Mouse (Mus musculus) gonadal fat pad, adult 2 months (tissue): ENCODE data around the gene Taldo1. TPM values are rescaled to one million over a fixed set of nuclear protein-coding genes. Genes with fewer than 3 reads are reported as not detected.

Source experiments
- DNase-seq: peaks from one replicate; pipeline ENCODE4 v3.0.0-alpha.2; 2012; ENCODE audit warnings: low read depth
- polyA plus RNA-seq: library from polyadenylated mRNA; depleted of rRNA; stranded (reverse); fragments of >200 nt; gene quantifications from 2 replicates; pipeline ENCODE4 v1.2.3, GENCODE M21; 2012; rRNA removed

The Taldo1 gene
- 324 and 438 TPM in 2 replicates for polyA plus RNA-seq

- no peak for DNase-seq
Measured at GRCm38 (mm10) chr7:141391625-141392551, at the start of gene Taldo1. Taldo1 (plus strand) TSS chr7:141392199.

GRCm38 (mm10) chr7:141343230-141343629, 48.8 kb upstream of the Taldo1 start:
- DNase-seq, result no peak

- no peak for DNase-seq
Measured at GRCm38 (mm10) chr7:141343696-141344095, 48.3 kb upstream of the Taldo1 start.

GRCm38 (mm10) chr7:141344787-141345186, 47.2 kb upstream of the Taldo1 start:
- DNase-seq, result no peak

- no peak for DNase-seq
Measured at GRCm38 (mm10) chr7:141351061-141351460, 40.9 kb upstream of the Taldo1 start.

GRCm38 (mm10) chr7:141355051-141355450, 36.9 kb upstream of the Taldo1 start:
- DNase-seq, result no peak

GRCm38 (mm10) chr7:141355626-141356326, 36.2 kb upstream of the Taldo1 start:
- no peak for DNase-seq

GRCm38 (mm10) chr7:141356971-141357370, 35.0 kb upstream of the Taldo1 start:
- DNase-seq, result no peak

- DNase-seq, result no peak
Measured at GRCm38 (mm10) chr7:141361510-141361909, 30.5 kb upstream of the Taldo1 start.

- DNase-seq, result no peak
Measured at GRCm38 (mm10) chr7:141363106-141363751, 28.8 kb upstream of the Taldo1 start.

- no peak for DNase-seq
Measured at GRCm38 (mm10) chr7:141363752-141364125, 28.3 kb upstream of the Taldo1 start.

GRCm38 (mm10) chr7:141364349-141365048, 27.5 kb upstream of the Taldo1 start:
- no peak for DNase-seq

- no peak for DNase-seq
Measured at GRCm38 (mm10) chr7:141365049-141365445, 27.0 kb upstream of the Taldo1 start.

- no peak for DNase-seq
Measured at GRCm38 (mm10) chr7:141367358-141367757, 24.6 kb upstream of the Taldo1 start.

- DNase-seq, result no peak
Measured at GRCm38 (mm10) chr7:141369918-141370317, 22.1 kb upstream of the Taldo1 start.

- DNase-seq, result no peak
Measured at GRCm38 (mm10) chr7:141371942-141372595, 19.9 kb upstream of the Taldo1 start.

- no peak for DNase-seq
Measured at GRCm38 (mm10) chr7:141373611-141374010, 18.4 kb upstream of the Taldo1 start.

- DNase-seq, result no peak
Measured at GRCm38 (mm10) chr7:141374399-141374798, 17.6 kb upstream of the Taldo1 start.

- DNase-seq, result no peak
Measured at GRCm38 (mm10) chr7:141379584-141379983, 12.4 kb upstream of the Taldo1 start.

- peak; percentile 91 for DNase-seq
Measured at GRCm38 (mm10) chr7:141381068-141381835, 10.7 kb upstream of the Taldo1 start.
